Mouse (Mus musculus) adrenal gland, postnatal 14 days (tissue): ENCODE results near the gene Zfp551. TPM values are rescaled to one million over a fixed set of nuclear protein-coding genes. Genes with fewer than 3 reads are reported as not detected.

Source experiments
- DNase-seq: peaks from one replicate; pipeline ENCODE4 v3.0.0; 2021; ENCODE audit warnings: mixed read lengths
- long read RNA-seq, 2 experiments: library from polyadenylated mRNA; stranded (forward); transcript quantifications; one replicate each; pipeline ENCODE4 v2.0.0; 2021
- total RNA-seq: library from RNA; stranded (reverse); gene quantifications from 2 replicates; pipeline ENCODE4 v1.2.3, GENCODE M21; 2021

The Zfp551 gene
- total RNA-seq = 3.8 and 4.9 TPM in 2 replicates
- long read RNA-seq, experiment 1, partial matches to known transcripts = 1 of 2 reads
- long read RNA-seq, experiment 1, other reads (novel, unspliced or antisense) = 0 of 2 reads
- long read RNA-seq, experiment 2, partial matches to known transcripts = 0 of 1 reads
- long read RNA-seq, experiment 2, other reads (novel, unspliced or antisense) = 0 of 1 reads

DNA sequence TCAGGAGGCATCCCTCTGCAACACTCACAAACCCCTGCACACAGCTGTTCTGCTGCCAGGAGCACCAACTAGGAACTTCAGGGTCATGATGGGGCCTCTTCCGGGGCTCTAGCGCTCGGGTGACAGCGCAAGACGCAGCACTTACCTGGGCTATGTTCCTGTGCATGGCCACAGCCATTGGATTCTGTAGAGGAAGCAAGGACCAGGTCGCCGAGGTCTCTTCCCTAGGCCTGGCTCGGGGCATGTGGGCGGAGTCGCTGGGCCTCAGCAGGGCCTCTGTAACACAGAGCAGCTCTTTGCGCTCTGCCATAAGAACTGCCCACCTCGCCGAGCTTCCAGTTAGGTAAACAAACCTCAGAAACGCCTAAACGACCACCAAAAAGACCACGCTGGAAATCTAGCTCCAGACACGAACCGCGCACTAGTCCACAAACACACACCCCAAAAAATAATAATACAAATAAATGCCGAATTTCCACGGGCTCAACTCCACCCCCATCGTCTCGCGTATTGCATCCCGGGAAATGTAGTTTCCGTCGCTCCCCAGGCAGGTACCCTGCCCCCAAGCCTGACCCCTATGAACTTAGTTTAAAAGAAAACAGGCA is at the start of gene Zfp551:
Zfp551 (minus strand) TSS at position 507 of the 605 bp plus-strand sequence.
- DNase-seq = peak; percentile 79

DNA sequence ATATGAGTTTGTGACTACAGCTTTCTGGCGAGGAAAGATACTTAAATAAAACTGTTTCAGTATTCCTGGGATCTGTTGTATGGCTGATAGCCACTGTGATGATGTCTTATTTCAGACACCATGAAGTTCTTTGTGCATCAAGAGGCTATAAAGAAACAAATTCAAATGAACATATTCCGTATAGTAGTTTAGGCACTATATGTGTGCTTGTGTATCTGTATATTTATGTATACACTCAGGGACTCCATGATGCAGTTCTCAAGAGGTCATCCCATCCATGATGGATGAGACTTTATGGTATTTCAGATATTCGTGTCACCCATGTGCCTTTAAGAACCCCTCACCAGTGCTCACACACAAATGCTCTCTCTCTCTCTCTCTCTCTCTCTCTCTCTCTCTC is 304 bp upstream of the Zfp551 start:
- DNase-seq = no peak

DNA sequence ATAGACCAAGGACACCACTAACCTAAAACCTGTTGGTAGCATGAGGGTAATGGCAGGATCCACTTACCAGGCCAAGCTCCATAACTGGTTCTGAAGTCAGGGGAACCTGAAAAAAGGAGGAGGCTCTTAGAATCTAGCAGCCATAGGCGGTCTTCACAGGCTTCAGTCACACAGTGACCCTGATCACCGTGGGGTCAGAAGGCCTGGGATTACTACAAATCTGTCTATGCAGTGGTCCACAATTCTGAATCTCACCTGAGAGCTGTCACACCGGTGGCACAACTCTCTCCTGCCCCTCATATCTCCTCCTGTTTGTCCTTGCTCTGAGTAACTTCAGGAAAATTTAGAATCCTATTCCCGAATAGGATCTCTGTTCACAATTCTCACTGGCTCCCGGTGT is 810 bp downstream of the Zfp551 start:
- peak; percentile 7 for DNase-seq

DNA sequence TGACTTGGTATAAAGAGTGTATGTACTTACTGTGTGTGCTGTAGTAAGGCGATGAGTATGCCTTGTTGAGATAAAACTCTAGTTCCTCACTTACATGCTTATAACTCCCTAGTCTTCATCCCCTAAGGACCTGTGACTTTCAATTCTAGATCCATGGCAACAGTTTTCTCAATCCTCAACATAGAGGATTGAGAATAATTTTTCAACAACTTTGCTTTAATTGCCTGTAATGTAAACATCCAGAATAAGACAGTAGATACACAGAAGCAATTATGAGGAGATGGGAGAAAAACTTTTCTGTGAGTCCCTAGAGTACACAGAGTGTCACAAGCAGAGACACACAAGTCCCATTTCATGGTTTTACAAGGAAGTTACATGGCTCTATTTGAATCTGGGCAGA is 53.4 kb downstream of the Zfp551 start, which contains the start of gene Vmn1r84:
Vmn1r84 (minus strand) TSS at position 101 of the 400 bp plus-strand sequence.
- no peak for DNase-seq

Other genes with a start within 250 kb of the Zfp551 start
- not detected in 2 replicates for gene Vmn1r80, start 233.5 kb downstream of the Zfp551 start, total RNA-seq
- gene Vmn1r81, start 154.5 kb downstream of the Zfp551 start, total RNA-seq = not detected in 2 replicates
- gene Vmn1r82, start 122.3 kb downstream of the Zfp551 start, total RNA-seq = not detected in 2 replicates
- gene Vmn1r83, start 93.3 kb downstream of the Zfp551 start, total RNA-seq = not detected in 2 replicates
- gene Vmn1r84, start 53.5 kb downstream of the Zfp551 start, total RNA-seq = not detected in 2 replicates
- gene Zfp606, start 55.5 kb upstream of the Zfp551 start, total RNA-seq = 9.8 and 10.9 TPM in 2 replicates
- gene 2900092C05Rik, start 89.8 kb upstream of the Zfp551 start, total RNA-seq = not detected in 2 replicates
- under 0.01 TPM in 1 of 2 replicates, not detected in the other for gene Vmn2r53, start 186.0 kb upstream of the Zfp551 start, total RNA-seq
- gene Vmn2r54, start 217.6 kb upstream of the Zfp551 start, total RNA-seq = not detected in 2 replicates